Mouse (Mus musculus) limb, embryonic 13.5 days (tissue): Measurements from ENCODE around the gene Pnma5. TPM values are rescaled to one million over a fixed set of nuclear protein-coding genes. Genes with fewer than 3 reads are reported as not detected.
A peak's percentile ranks its signal among the peaks of the same experiment; 100 is the strongest.

ENCODE experiments used
- ATAC-seq: fragments of 200-750 bp; cut with Nextera tagmentation; 2 replicates; pipeline ENCODE4 v1.8.0; 2017; ENCODE audit warnings: low read depth, moderate number of reproducible peaks, moderate TSS enrichment; ENCODE audit not compliant: low FRiP score
- H3K27ac ChIP-seq: fragments of 300-500 bp; sonication (generic); 2 replicates; pipeline ENCODE4 v1.5.1; 2015; ENCODE audit warnings: inconsistent platforms, mild to moderate bottlenecking, moderate library complexity
- H3K27me3 ChIP-seq: fragments of 300-500 bp; sonication (generic); 2 replicates; pipeline ENCODE4 v1.6.1; 2015; ENCODE audit warnings: mild to moderate bottlenecking, inconsistent platforms
- H3K36me3 ChIP-seq: fragments of 300-500 bp; sonication (generic); 2 replicates; pipeline ENCODE4 v1.6.1; 2015; ENCODE audit warnings: inconsistent platforms, mild to moderate bottlenecking, moderate library complexity
- H3K4me1 ChIP-seq: fragments of 300-500 bp; sonication (generic); 2 replicates; pipeline ENCODE4 v1.6.1; 2015; ENCODE audit warnings: inconsistent platforms
- H3K4me2 ChIP-seq: fragments of 300-500 bp; sonication (generic); replicated peaks from 2 replicates; pipeline ENCODE4 v1.6.1; 2015; ENCODE audit warnings: inconsistent platforms, mild to moderate bottlenecking, moderate library complexity
- H3K4me3 ChIP-seq: fragments of 300-500 bp; sonication (generic); 2 replicates; pipeline ENCODE4 v1.5.1; 2015; ENCODE audit warnings: moderate library complexity, mild to moderate bottlenecking, inconsistent platforms
- H3K9ac ChIP-seq: fragments of 300-500 bp; sonication (generic); 2 replicates; pipeline ENCODE4 v1.6.1; 2015; ENCODE audit warnings: mild to moderate bottlenecking, inconsistent platforms
- H3K9me3 ChIP-seq: fragments of 300-500 bp; sonication (generic); 2 replicates; pipeline ENCODE4 v1.6.1; 2016; ENCODE audit warnings: inconsistent platforms
- WGBS: fragments of 180-500 bp; shearing (Covaris S2); methylation state at CpG from one replicate; pipeline ENCODE4 v1.1.7; 2015; 5-methylcytosine and 5-hydroxymethylcytosine counted together
- polyA plus RNA-seq: library from polyadenylated mRNA; unstranded; fragments of >200 nt; fragmentation: Nextera tagmentation; extraction: Ambion mirVana; gene quantifications from 2 replicates; pipeline ENCODE4 v1.2.1, GENCODE M21; 2015

Gene Pnma5
- polyA plus RNA-seq, 1 experiment from 2014 or later: 0.20 TPM

GRCm38 (mm10) chrX:73007597-73008479 lies 29.1 kb downstream of the Pnma5 start:
- H3K27me3 ChIP-seq: no peaks in the 10 kb centered on the region; the same call in 1 of the 2 replicates
- peak; percentile 99 for ATAC-seq
- peak overlapping the region; percentile 36 for H3K4me3 ChIP-seq
- no peaks in the 10 kb centered on the region for H3K36me3 ChIP-seq
- no peaks in the 10 kb centered on the region for H3K9me3 ChIP-seq
- H3K9ac ChIP-seq: 0 out of 2 replicates have a peak overlapping the region, but pooled peaks have one; percentile 43
- H3K4me1 ChIP-seq: no peaks in the 10 kb centered on the region
- peak overlapping the region; percentile 55 for H3K4me2 ChIP-seq
- 19% methylated on average over 25 of the region's 27 CpGs for WGBS
- H3K27ac ChIP-seq: peak overlapping the region; percentile 28; the same call in 1 of the 2 replicates

- Histone ChIP-seq H3K27me3 (no peaks in the 10 kb centered on the region; the same call in 1 of the 2 replicates), H3K4me1 (no peaks in the 10 kb centered on the region), H3K4me3 (no peak overlapping the region), H3K27ac (no peak overlapping the region), H3K36me3 (no peaks in the 10 kb centered on the region), H3K9ac (no peak overlapping the region), H3K4me2 (no peak overlapping the region), H3K9me3 (no peaks in the 10 kb centered on the region)
- ATAC-seq: no peak
- WGBS: 71% methylated on average over 4 of the region's 4 CpGs
Observed at GRCm38 (mm10) chrX:73005678-73006077, 31.2 kb downstream of the Pnma5 start.

- Histone ChIP-seq H3K9me3 (no peaks in the 10 kb centered on the region), H3K27me3 (no peaks in the 10 kb centered on the region; the same call in 1 of the 2 replicates), H3K4me1 (no peaks in the 10 kb centered on the region), H3K4me3 (no peak overlapping the region), H3K9ac (no peak overlapping the region), H3K27ac (no peak overlapping the region), H3K4me2 (no peak overlapping the region), H3K36me3 (no peaks in the 10 kb centered on the region)
- 75% methylated on average over 5 of the region's 5 CpGs for WGBS
- no peak for ATAC-seq
Observed at GRCm38 (mm10) chrX:73003110-73003509, 33.8 kb downstream of the Pnma5 start.

GRCm38 (mm10) chrX:72995542-72995941 lies 41.4 kb downstream of the Pnma5 start:
- 63% methylated on average over 3 of the region's 3 CpGs for WGBS
- no peak for ATAC-seq

GRCm38 (mm10) chrX:72992291-72992919 lies 44.5 kb downstream of the Pnma5 start:
- 0 out of 2 replicates have a peak overlapping the region, but pooled peaks have one; percentile 22 for H3K27ac ChIP-seq
- H3K36me3 ChIP-seq: no peaks in the 10 kb centered on the region
- H3K4me3 ChIP-seq: no peak overlapping the region
- ATAC-seq: no peak
- no peaks in the 10 kb centered on the region for H3K9me3 ChIP-seq
- H3K4me1 ChIP-seq: no peaks in the 10 kb centered on the region
- WGBS: 57% methylated on average over 5 of the region's 5 CpGs
- no peak overlapping the region for H3K9ac ChIP-seq
- no peak overlapping the region for H3K4me2 ChIP-seq
- peaks cover 9% of the 10 kb centered on the region; the same call in 1 of the 2 replicates for H3K27me3 ChIP-seq

More at GRCm38 (mm10) chrX:72995542-72995941, 41.4 kb downstream of the Pnma5 start:
- Histone ChIP-seq H3K4me2 (no peak overlapping the region), H3K9ac (no peak overlapping the region), H3K27ac (no peak overlapping the region), H3K27me3 (0 out of 2 replicates have a peak, but pooled peaks cover 2% of the 10 kb centered on the region), H3K4me3 (no peak overlapping the region), H3K36me3 (no peaks in the 10 kb centered on the region), H3K4me1 (no peaks in the 10 kb centered on the region), H3K9me3 (no peaks in the 10 kb centered on the region)

- no peaks in the 10 kb centered on the region for H3K4me1 ChIP-seq
- H3K27ac ChIP-seq: no peak overlapping the region
- no peak overlapping the region for H3K4me2 ChIP-seq
- WGBS: 73% methylated on average over 3 of the region's 3 CpGs
- no peak overlapping the region for H3K9ac ChIP-seq
- no peak overlapping the region for H3K4me3 ChIP-seq
- no peaks in the 10 kb centered on the region for H3K36me3 ChIP-seq
- peaks cover 14% of the 10 kb centered on the region; the same call in 1 of the 2 replicates for H3K27me3 ChIP-seq
- H3K9me3 ChIP-seq: no peaks in the 10 kb centered on the region
- no peak for ATAC-seq
Observed at GRCm38 (mm10) chrX:72990581-72990980, 46.3 kb downstream of the Pnma5 start.

- H3K9me3 ChIP-seq: no peaks in the 10 kb centered on the region
- WGBS: 96% methylated on average over 3 of the region's 3 CpGs
- no peak overlapping the region for H3K4me3 ChIP-seq
- H3K4me2 ChIP-seq: peak overlapping the region; percentile 64
- no peaks in the 10 kb centered on the region for H3K36me3 ChIP-seq
- no peak overlapping the region for H3K27ac ChIP-seq
- no peaks in the 10 kb centered on the region for H3K4me1 ChIP-seq
- no peak for ATAC-seq
- H3K27me3 ChIP-seq: peaks cover 20% of the 10 kb centered on the region; the same call in 1 of the 2 replicates
- no peak overlapping the region for H3K9ac ChIP-seq
Observed at GRCm38 (mm10) chrX:72988431-72988830, 48.5 kb downstream of the Pnma5 start.

GRCm38 (mm10) chrX:72987520-72987905 lies 49.4 kb downstream of the Pnma5 start:
- WGBS: 21% methylated on average over 14 of the region's 14 CpGs
- H3K27ac ChIP-seq: 0 out of 2 replicates have a peak overlapping the region, but pooled peaks have one; percentile 15
- ATAC-seq: peak; percentile 17; the same call in 1 of the 2 replicates

GRCm38 (mm10) chrX:72986841-72987519 lies 49.9 kb downstream of the Pnma5 start, which contains the start of gene Zfp185:
TSS of gene Zfp185 (plus strand) at chrX:72987339.
- peaks cover 25% of the 10 kb centered on the region; the same call in 1 of the 2 replicates for H3K27me3 ChIP-seq
- no peaks in the 10 kb centered on the region for H3K36me3 ChIP-seq
- H3K9me3 ChIP-seq: no peaks in the 10 kb centered on the region
- no peaks in the 10 kb centered on the region for H3K4me1 ChIP-seq
- WGBS: 12% methylated on average over 42 of the region's 45 CpGs
- peak within 1 kb of the TSS; percentile 59 for H3K9ac ChIP-seq
- H3K4me2 ChIP-seq: peak within 1 kb of the TSS; percentile 64
- peak within 1 kb of the TSS; percentile 45 for H3K4me3 ChIP-seq
- peak within 1 kb of the TSS; percentile 15; the same call in 1 of the 2 replicates for H3K27ac ChIP-seq
- ATAC-seq: peak; percentile 91

More at GRCm38 (mm10) chrX:72987520-72987905, 49.4 kb downstream of the Pnma5 start:
- Histone ChIP-seq H3K4me1 (no peaks in the 10 kb centered on the region), H3K9ac (peak overlapping the region; percentile 59), H3K27me3 (peaks cover 25% of the 10 kb centered on the region; the same call in 1 of the 2 replicates), H3K9me3 (no peaks in the 10 kb centered on the region), H3K4me3 (peak overlapping the region; percentile 45), H3K36me3 (no peaks in the 10 kb centered on the region), H3K4me2 (peak overlapping the region; percentile 64)

- Histone ChIP-seq H3K4me3 (no peak overlapping the region), H3K4me2 (no peak overlapping the region), H3K9ac (no peak overlapping the region), H3K27me3 (peaks cover 25% of the 10 kb centered on the region; the same call in 1 of the 2 replicates), H3K27ac (no peak overlapping the region), H3K4me1 (no peaks in the 10 kb centered on the region), H3K36me3 (no peaks in the 10 kb centered on the region), H3K9me3 (no peaks in the 10 kb centered on the region)
- 84% methylated on average over 2 of the region's 2 CpGs for WGBS
- ATAC-seq: no peak
Observed at GRCm38 (mm10) chrX:72985607-72986006, 51.3 kb downstream of the Pnma5 start.
